Mouse (Mus musculus) adrenal gland, adult 8-10 months (tissue): Measurements from ENCODE around the gene Zswim3. TPM values are rescaled to one million over a fixed set of nuclear protein-coding genes. Genes with fewer than 3 reads are reported as not detected.
"Not testable (repeated sequence)": the region's sequence is repeated elsewhere in the genome, so short reads cannot be mapped to it uniquely, and the experiment has no call there.

Source experiments
- DNase-seq: peaks from one replicate; pipeline ENCODE4 v3.0.0; 2022
- total RNA-seq, 4 experiments: library from RNA; stranded (reverse); gene quantifications; 2 replicates each; pipeline ENCODE4 v1.2.4; 2022

The Zswim3 gene
- total RNA-seq, 4 experiments from 2014 or later, result 4.0 to 6.7 (median 5.7) TPM

DNA sequence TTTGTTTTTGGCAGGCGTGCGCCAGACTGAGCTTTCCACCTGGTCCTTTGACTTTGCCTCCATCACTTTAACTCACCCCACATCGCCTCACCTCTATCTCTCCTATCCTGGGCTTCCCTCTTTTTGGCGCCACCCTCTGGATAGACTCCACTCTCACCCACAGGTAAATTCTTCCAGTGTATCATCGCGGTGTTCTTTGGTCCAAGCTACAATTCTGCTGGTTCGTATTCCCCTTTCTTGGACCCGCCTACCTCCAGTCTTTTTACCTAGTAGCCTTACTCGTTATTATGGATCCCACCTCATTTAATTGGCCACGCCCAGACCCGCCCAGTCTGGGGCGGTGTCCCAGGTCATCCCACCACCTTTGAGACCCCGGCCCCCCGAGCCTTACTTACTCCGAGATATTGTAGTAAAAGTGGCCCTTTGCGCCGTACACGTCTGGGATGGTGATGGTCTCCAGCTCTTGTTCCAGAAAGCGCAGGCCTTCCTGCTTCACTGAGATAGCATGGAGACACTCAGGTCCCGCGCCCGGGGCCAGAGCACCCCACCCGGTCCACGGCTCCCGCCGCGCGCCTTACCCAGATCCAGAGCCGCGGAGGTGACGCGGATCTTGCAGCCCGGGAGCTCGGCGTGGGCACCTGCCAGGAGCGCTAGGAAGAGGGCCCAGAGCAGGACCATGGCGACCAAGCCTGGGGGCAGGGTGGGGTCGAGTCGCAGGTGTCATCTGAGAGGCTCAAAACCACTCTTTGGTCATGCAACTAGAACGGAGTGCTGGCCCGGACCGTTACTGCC, 51.6 kb downstream of the Zswim3 start:
- no peak for DNase-seq

- no peak for DNase-seq
These were observed 52.4 kb downstream of the Zswim3 start, which contains the start of gene Pltp for GRCm38 (mm10) chr2:164857101-164857821. TSS of gene Pltp (minus strand) at chr2:164857711.

- DNase-seq, result no peak
These were observed 53.1 kb downstream of the Zswim3 start for GRCm38 (mm10) chr2:164857842-164858553.

DNA sequence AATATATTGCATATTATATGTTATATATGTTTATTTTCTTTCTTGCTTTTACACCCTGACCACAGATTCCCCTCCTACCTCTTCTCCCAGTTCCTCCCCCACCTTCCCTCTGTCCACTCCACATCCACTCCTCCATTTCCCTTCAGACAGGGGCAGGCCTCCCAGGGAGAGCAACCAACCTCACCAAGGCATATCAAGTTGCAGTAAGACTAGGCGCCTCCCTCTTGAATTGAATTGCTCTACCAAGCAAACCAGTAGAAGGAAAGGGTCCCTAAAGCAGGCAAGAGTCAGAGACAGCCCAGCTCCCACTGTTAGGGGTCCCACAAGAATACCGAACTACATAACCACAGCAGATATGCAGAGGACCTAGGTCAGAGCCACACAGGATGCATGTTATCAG, 54.3 kb downstream of the Zswim3 start:
- DNase-seq, result no peak

DNA sequence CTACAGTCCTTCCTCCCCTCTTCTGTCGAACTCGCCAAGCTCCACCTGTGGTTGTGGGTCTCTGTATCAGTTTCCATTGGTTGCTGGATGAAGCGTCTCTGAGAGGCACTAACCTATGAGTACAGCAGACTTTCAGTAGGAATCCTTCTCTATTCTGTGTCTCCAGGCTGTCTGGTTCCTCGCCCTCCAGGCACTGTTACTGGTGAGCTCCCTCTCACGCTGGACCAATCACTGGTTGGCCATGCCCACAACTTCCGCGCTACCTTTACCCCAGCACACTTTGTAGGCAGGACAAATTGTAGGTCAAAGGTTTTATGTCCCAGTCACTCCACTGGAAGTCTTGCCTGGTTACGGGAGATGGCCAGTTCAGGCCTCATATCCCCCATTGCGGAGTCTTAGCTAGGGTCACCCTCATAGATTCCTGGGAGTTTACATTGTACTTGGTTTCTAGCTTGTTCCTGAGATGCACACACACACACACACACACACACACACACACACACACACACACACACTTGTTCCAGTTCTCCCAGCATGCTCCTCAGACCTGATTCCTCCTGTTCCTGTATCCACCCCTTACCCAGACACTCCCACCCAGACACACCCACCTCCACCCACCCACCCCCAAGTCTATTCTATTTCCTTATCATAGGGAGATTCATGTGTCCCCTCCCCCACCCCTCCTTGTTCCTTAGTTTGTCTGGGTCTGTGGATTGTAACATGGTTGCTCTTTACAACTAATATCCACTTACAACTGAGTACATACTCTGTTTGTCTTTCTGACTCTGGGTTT, 54.9 kb downstream of the Zswim3 start:
- no peak for DNase-seq

- DNase-seq, result no peak
These were observed 56.2 kb downstream of the Zswim3 start for GRCm38 (mm10) chr2:164861094-164861493.

GRCm38 (mm10) chr2:164862179-164862861, 57.4 kb downstream of the Zswim3 start:
- peak; percentile 63 for DNase-seq

DNA sequence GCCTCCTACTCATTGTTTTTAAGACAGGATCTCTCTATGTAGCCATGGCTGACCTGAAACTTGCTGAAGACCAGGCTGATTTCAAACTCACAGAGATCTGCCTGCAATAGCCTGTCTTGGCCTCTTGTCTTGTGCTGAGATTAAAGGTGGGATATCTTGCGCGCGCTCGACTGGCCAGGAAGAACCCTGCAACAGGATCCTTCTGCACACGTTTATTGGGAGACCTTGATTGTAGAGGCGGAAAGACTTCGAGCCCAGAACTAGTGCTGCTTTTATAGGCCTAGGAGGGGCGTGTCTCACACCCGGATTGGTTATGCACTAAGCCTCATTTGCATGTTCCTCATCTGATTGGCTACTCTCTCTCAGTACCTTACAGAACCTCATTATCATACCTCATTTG, 58.5 kb downstream of the Zswim3 start:
- not testable (repeated sequence) for DNase-seq

- DNase-seq, result no peak
These were observed 59.7 kb downstream of the Zswim3 start for GRCm38 (mm10) chr2:164864593-164864992.

DNA sequence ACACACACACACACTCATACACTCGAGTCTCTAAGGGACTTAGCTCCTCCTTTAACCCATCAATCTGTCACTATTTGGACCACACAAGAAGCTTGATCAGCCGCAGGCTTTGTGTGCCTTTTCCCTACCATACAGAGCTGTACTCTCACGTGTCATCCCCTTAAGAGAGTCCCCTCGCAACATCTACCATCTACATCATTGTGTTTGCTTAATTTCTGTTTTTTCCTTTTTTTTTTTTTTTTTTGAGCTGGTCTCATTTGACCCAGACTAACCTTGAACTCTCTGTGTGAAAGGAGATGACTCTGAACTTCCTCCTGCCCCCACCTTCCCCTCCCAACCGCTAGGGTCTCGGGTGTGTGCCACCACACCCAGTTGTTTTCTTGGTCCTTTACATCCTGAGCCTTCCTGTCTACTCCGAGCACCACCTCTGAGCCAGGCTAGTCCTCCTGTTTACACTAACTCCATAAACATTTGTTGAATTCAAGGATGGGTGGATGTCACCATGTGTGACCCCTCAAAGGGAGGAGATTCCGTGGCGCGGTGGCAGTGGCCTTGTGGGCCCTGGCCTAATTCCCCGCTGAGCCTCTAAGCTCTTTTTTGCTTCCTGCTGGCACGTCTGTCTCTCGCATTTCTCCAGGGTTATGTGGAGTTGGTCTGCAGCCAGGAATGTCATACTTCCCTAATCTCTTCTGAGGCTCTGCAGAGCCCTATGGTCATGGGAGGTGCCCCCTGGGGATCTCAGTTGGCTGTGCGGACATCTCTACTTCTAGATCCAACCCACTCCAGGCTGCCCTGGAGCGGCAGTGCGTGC, 62.0 kb downstream of the Zswim3 start:
- DNase-seq, result peak; percentile 72

- no peak for DNase-seq
These were observed 62.7 kb downstream of the Zswim3 start for GRCm38 (mm10) chr2:164867566-164867965.

DNA sequence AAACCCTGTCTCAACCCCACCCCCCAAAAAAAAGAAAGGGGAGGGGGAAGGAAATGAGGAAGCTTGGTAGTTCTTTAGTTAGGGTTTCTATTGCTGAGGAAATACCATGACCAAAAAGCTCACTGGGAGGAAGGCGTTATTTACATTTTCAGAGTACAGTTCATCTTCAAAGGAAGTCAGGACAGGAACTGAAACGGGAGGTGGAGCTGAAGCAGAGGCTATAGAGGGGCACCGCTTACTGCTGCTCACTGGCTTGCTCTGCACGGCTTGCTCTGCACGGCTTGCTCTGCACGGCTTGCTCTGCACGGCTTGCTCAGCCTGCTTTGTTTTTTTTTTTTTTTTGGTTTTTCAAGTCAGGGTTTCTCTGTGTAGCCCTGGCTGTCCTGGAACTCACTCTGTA, 63.6 kb downstream of the Zswim3 start:
- no peak for DNase-seq

Other genes starting within 250 kb of the Zswim3 start
- not detected for gene Wfdc2, start 242.7 kb upstream of the Zswim3 start, total RNA-seq
- gene Spint3, start 231.6 kb upstream of the Zswim3 start, total RNA-seq, result not detected
- under 1 TPM; 0.38 to 0.77 (median 0.52) TPM for gene Wfdc6a, start 219.7 kb upstream of the Zswim3 start, total RNA-seq
- not detected for gene Eppin, start 211.5 kb upstream of the Zswim3 start, total RNA-seq
- not detected for gene Wfdc6b, start 191.6 kb upstream of the Zswim3 start, total RNA-seq
- gene Wfdc8, start 191.5 kb upstream of the Zswim3 start, total RNA-seq, result under 1 TPM in 2 of 4 experiments, not detected in 2; 0.35 to 0.89 TPM
- gene Wfdc16, start 166.3 kb upstream of the Zswim3 start, total RNA-seq, result not detected
- not detected for gene Wfdc10, start 149.1 kb upstream of the Zswim3 start, total RNA-seq
- not detected for gene Wfdc9, start 148.5 kb upstream of the Zswim3 start, total RNA-seq
- not detected for gene Wfdc11, start 131.0 kb upstream of the Zswim3 start, total RNA-seq
- gene Wfdc13, start 120.0 kb upstream of the Zswim3 start, total RNA-seq, result not detected
- gene Spint4, start 106.6 kb upstream of the Zswim3 start, total RNA-seq, result not detected
- gene Spint5, start 89.8 kb upstream of the Zswim3 start, total RNA-seq, result not detected
- under 1 TPM; 0.31 to 0.71 (median 0.49) TPM for gene Wfdc3, start 59.2 kb upstream of the Zswim3 start, total RNA-seq
- gene Dnttip1, start 59.1 kb upstream of the Zswim3 start, total RNA-seq, result 10 to 100 TPM; 35.2 to 52.1 (median 46.1) TPM
- 1 to 10 TPM; 1.1 to 5.1 (median 2.0) TPM for gene Ube2c, start 35.2 kb upstream of the Zswim3 start, total RNA-seq
- gene Tnnc2, start 25.1 kb upstream of the Zswim3 start, total RNA-seq, result not detected
- gene Snx21, start 19.3 kb upstream of the Zswim3 start, total RNA-seq, result 10 to 100 TPM; 34.5 to 58.3 (median 46.7) TPM
- 10 to 100 TPM; 32.9 to 46.5 (median 39.6) TPM for gene Acot8, start 216 bp upstream of the Zswim3 start, total RNA-seq
- 10 to 100 TPM; 11.1 to 15.3 (median 13.4) TPM for gene Zswim1, start 17.6 kb downstream of the Zswim3 start, total RNA-seq
- under 1 TPM in 2 of 4 experiments, not detected in 2; 0.51 to 0.86 TPM for gene Spata25, start 23.4 kb downstream of the Zswim3 start, total RNA-seq
- gene Ctsa, start 27.8 kb downstream of the Zswim3 start, total RNA-seq, result 100 to 1,000 TPM; 103 to 166 (median 137) TPM
- 1 to 10 TPM in 3 of 4 experiments, under 1 TPM in 1; 0.90 to 4.9 (median 3.1) TPM for gene Neurl2, start 28.4 kb downstream of the Zswim3 start, total RNA-seq
- 10 to 100 TPM; 26.0 to 57.3 (median 35.5) TPM for gene Pltp, start 52.6 kb downstream of the Zswim3 start, total RNA-seq
- 10 to 100 TPM; 49.4 to 74.0 (median 65.6) TPM for gene Pcif1, start 74.2 kb downstream of the Zswim3 start, total RNA-seq
- gene Zfp335, start 106.7 kb downstream of the Zswim3 start, total RNA-seq, result 10 to 100 TPM; 17.3 to 26.7 (median 20.3) TPM
- gene Mmp9, start 135.7 kb downstream of the Zswim3 start, total RNA-seq, result 1 to 10 TPM in 1 of 4 experiments, under 1 TPM in 3; 0.49 to 1.4 (median 0.84) TPM
- 10 to 100 TPM in 3 of 4 experiments, 1 to 10 TPM in 1; 6.7 to 18.3 (median 14.0) TPM for gene Slc12a5, start 155.7 kb downstream of the Zswim3 start, total RNA-seq
- 10 to 100 TPM; 28.0 to 45.1 (median 34.0) TPM for gene Ncoa5, start 229.8 kb downstream of the Zswim3 start, total RNA-seq